Mouse (Mus musculus) embryo, embryonic 9.5 days (tissue): ENCODE results near the gene Zfp36l1.

Source experiments
- DNase-seq: peaks from one replicate; pipeline ENCODE4 v3.0.0-alpha.2; 2017; ENCODE audit errors: extremely low spot score

Zfp36l1 gene

GRCm38 (mm10) chr12:80131359-80132249, 18.8 kb upstream of the Zfp36l1 start:
- DNase-seq: no peak

- peak; percentile 68 for DNase-seq
Observed at GRCm38 (mm10) chr12:80130558-80131358, 17.9 kb upstream of the Zfp36l1 start.

GRCm38 (mm10) chr12:80129531-80129930, 16.7 kb upstream of the Zfp36l1 start:
- no peak for DNase-seq

GRCm38 (mm10) chr12:80127191-80127762, 14.5 kb upstream of the Zfp36l1 start:
- DNase-seq: no peak

- DNase-seq: no peak
Observed at GRCm38 (mm10) chr12:80125316-80125715, 12.5 kb upstream of the Zfp36l1 start.

- DNase-seq: no peak
Observed at GRCm38 (mm10) chr12:80124756-80125155, 11.9 kb upstream of the Zfp36l1 start.

GRCm38 (mm10) chr12:80124211-80124610, 11.4 kb upstream of the Zfp36l1 start:
- DNase-seq: no peak

GRCm38 (mm10) chr12:80123227-80123803, 10.5 kb upstream of the Zfp36l1 start:
- DNase-seq: no peak

GRCm38 (mm10) chr12:80121438-80121837, 8.6 kb upstream of the Zfp36l1 start:
- no peak for DNase-seq

GRCm38 (mm10) chr12:80118588-80118987, 5.8 kb upstream of the Zfp36l1 start:
- DNase-seq: no peak

- DNase-seq: peak; percentile 24
Observed at GRCm38 (mm10) chr12:80116206-80117112, 3.6 kb upstream of the Zfp36l1 start.

- DNase-seq: no peak
Observed at GRCm38 (mm10) chr12:80115863-80116194, 3.0 kb upstream of the Zfp36l1 start.

GRCm38 (mm10) chr12:80115142-80115862, 2.5 kb upstream of the Zfp36l1 start:
- peak; percentile 90 for DNase-seq

- DNase-seq: peak; percentile 81
Observed at GRCm38 (mm10) chr12:80114892-80115141, 2.0 kb upstream of the Zfp36l1 start.

GRCm38 (mm10) chr12:80114031-80114891, 1.4 kb upstream of the Zfp36l1 start:
- DNase-seq: peak; percentile 72

- DNase-seq: peak; percentile 80
Observed at GRCm38 (mm10) chr12:80113586-80114021, 791 bp upstream of the Zfp36l1 start.

- peak; percentile 33 for DNase-seq
Observed at GRCm38 (mm10) chr12:80112071-80112660, 647 bp downstream of the Zfp36l1 start.

- DNase-seq: peak; percentile 67
Observed at GRCm38 (mm10) chr12:80111131-80112070, 1.4 kb downstream of the Zfp36l1 start.
